Mouse (Mus musculus) midbrain, embryonic 10.5 days (tissue): ENCODE results near the gene Pgm1. TPM values are rescaled to one million over a fixed set of nuclear protein-coding genes. Genes with fewer than 3 reads are reported as not detected.

ENCODE experiments used
- DNase-seq: peaks from one replicate; pipeline ENCODE4 v3.0.0-alpha.2; 2017; ENCODE audit warnings: low spot score
- H3K27ac ChIP-seq: fragments of 300-500 bp; sonication (generic); replicated peaks from 2 replicates; pipeline ENCODE4 v1.5.1; 2016; ENCODE audit warnings: mild to moderate bottlenecking
- H3K27me3 ChIP-seq: fragments of 300-500 bp; sonication (generic); 2 replicates; pipeline ENCODE4 v1.6.1; 2016; ENCODE audit warnings: low read depth, mild to moderate bottlenecking; ENCODE audit not compliant: poor library complexity, severe bottlenecking
- H3K36me3 ChIP-seq: fragments of 300-500 bp; sonication (generic); 2 replicates; pipeline ENCODE4 v1.6.1; 2016; ENCODE audit warnings: mild to moderate bottlenecking, moderate library complexity
- H3K4me1 ChIP-seq: fragments of 300-500 bp; sonication (generic); 2 replicates; pipeline ENCODE4 v1.6.1; 2016
- H3K4me3 ChIP-seq: fragments of 300-500 bp; sonication (generic); 2 replicates; pipeline ENCODE4 v1.5.1; 2016; ENCODE audit warnings: mild to moderate bottlenecking, moderate library complexity
- H3K9me3 ChIP-seq: fragments of 300-500 bp; sonication (generic); replicated peaks from 2 replicates; pipeline ENCODE4 v1.6.1; 2016; ENCODE audit warnings: mild to moderate bottlenecking
- WGBS: fragments of 180-500 bp; shearing (Covaris S2); methylation state at CpG from one replicate; pipeline ENCODE4 v1.1.7; 2016; 5-methylcytosine and 5-hydroxymethylcytosine counted together
- polyA plus RNA-seq: library from polyadenylated mRNA; unstranded; fragments of >200 nt; fragmentation: Nextera tagmentation; extraction: Ambion mirVana; gene quantifications from 2 replicates; pipeline ENCODE4 v1.2.1, GENCODE M21; 2016

Gene Pgm1
- polyA plus RNA-seq, 1 experiment from 2014 or later: 67.7 TPM

- 86% methylated on average over 16 of the region's 16 CpGs for WGBS
- H3K27me3 ChIP-seq: no peaks in the 10 kb centered on the region
- H3K27ac ChIP-seq: no peak overlapping the region
- peaks cover 10% of the 10 kb centered on the region for H3K4me1 ChIP-seq
- no peaks in the 10 kb centered on the region for H3K36me3 ChIP-seq
- no peak overlapping the region for H3K4me3 ChIP-seq
- DNase-seq: no peak
- H3K9me3 ChIP-seq: no peaks in the 10 kb centered on the region
Observed at GRCm38 (mm10) chr4:99939711-99940505, 10.7 kb downstream of the Pgm1 start.

GRCm38 (mm10) chr4:99941655-99942414, 12.6 kb downstream of the Pgm1 start:
- Histone ChIP-seq H3K27me3 (no peaks in the 10 kb centered on the region), H3K4me3 (no peak overlapping the region)

GRCm38 (mm10) chr4:99944606-99945005, 15.4 kb downstream of the Pgm1 start:
- Histone ChIP-seq H3K9me3 (no peaks in the 10 kb centered on the region), H3K36me3 (no peaks in the 10 kb centered on the region), H3K4me3 (no peak overlapping the region), H3K27ac (no peak overlapping the region), H3K4me1 (peaks cover 10% of the 10 kb centered on the region), H3K27me3 (no peaks in the 10 kb centered on the region)
- no peak for DNase-seq
- 88% methylated on average over 2 of the region's 2 CpGs for WGBS

More at GRCm38 (mm10) chr4:99941655-99942414, 12.6 kb downstream of the Pgm1 start:
- no peaks in the 10 kb centered on the region for H3K36me3 ChIP-seq
- 78% methylated on average over 10 of the region's 10 CpGs for WGBS
- no peak for DNase-seq
- H3K4me1 ChIP-seq: peaks cover 10% of the 10 kb centered on the region
- no peaks in the 10 kb centered on the region for H3K9me3 ChIP-seq
- no peak overlapping the region for H3K27ac ChIP-seq

GRCm38 (mm10) chr4:99945011-99945410, 15.8 kb downstream of the Pgm1 start:
- Histone ChIP-seq H3K27me3 (no peaks in the 10 kb centered on the region), H3K9me3 (no peaks in the 10 kb centered on the region), H3K4me3 (no peak overlapping the region), H3K36me3 (no peaks in the 10 kb centered on the region), H3K27ac (no peak overlapping the region), H3K4me1 (peaks cover 10% of the 10 kb centered on the region)
- 94% methylated on average over 7 of the region's 7 CpGs for WGBS
- no peak for DNase-seq

GRCm38 (mm10) chr4:99946516-99946915, 17.3 kb downstream of the Pgm1 start:
- Histone ChIP-seq H3K36me3 (no peaks in the 10 kb centered on the region), H3K4me1 (peaks cover 10% of the 10 kb centered on the region), H3K27me3 (no peaks in the 10 kb centered on the region), H3K27ac (no peak overlapping the region), H3K4me3 (no peak overlapping the region), H3K9me3 (no peaks in the 10 kb centered on the region)
- 86% methylated on average over 2 of the region's 2 CpGs for WGBS
- DNase-seq: no peak

- Histone ChIP-seq H3K9me3 (no peaks in the 10 kb centered on the region), H3K27me3 (no peaks in the 10 kb centered on the region), H3K4me3 (no peak overlapping the region), H3K27ac (no peak overlapping the region), H3K36me3 (no peaks in the 10 kb centered on the region), H3K4me1 (peaks cover 10% of the 10 kb centered on the region)
- DNase-seq: no peak
- 86% methylated on average over 1 of the region's 1 CpGs for WGBS
Observed at GRCm38 (mm10) chr4:99947192-99947591, 18.0 kb downstream of the Pgm1 start.

- Histone ChIP-seq H3K36me3 (no peaks in the 10 kb centered on the region), H3K4me3 (no peak overlapping the region), H3K27ac (no peak overlapping the region), H3K27me3 (no peaks in the 10 kb centered on the region), H3K4me1 (peaks cover 9% of the 10 kb centered on the region), H3K9me3 (no peaks in the 10 kb centered on the region)
- no peak for DNase-seq
- 86% methylated on average over 1 of the region's 1 CpGs for WGBS
Observed at GRCm38 (mm10) chr4:99947896-99948295, 18.7 kb downstream of the Pgm1 start.

GRCm38 (mm10) chr4:99953904-99954303, 24.7 kb downstream of the Pgm1 start:
- Histone ChIP-seq H3K27me3 (no peaks in the 10 kb centered on the region), H3K36me3 (no peaks in the 10 kb centered on the region), H3K4me1 (no peaks in the 10 kb centered on the region), H3K27ac (no peak overlapping the region), H3K4me3 (no peak overlapping the region), H3K9me3 (no peaks in the 10 kb centered on the region)
- no peak for DNase-seq
- WGBS: 88% methylated on average over 2 of the region's 2 CpGs

GRCm38 (mm10) chr4:99955396-99955795, 26.2 kb downstream of the Pgm1 start:
- Histone ChIP-seq H3K27ac (no peak overlapping the region), H3K9me3 (no peaks in the 10 kb centered on the region), H3K4me3 (no peak overlapping the region), H3K27me3 (no peaks in the 10 kb centered on the region), H3K36me3 (no peaks in the 10 kb centered on the region), H3K4me1 (no peaks in the 10 kb centered on the region)
- WGBS: 90% methylated on average over 10 of the region's 10 CpGs
- DNase-seq: no peak

- 97% methylated on average over 4 of the region's 4 CpGs for WGBS
- Histone ChIP-seq H3K27me3 (no peaks in the 10 kb centered on the region), H3K9me3 (no peaks in the 10 kb centered on the region), H3K4me1 (no peaks in the 10 kb centered on the region), H3K27ac (no peak overlapping the region), H3K36me3 (no peaks in the 10 kb centered on the region), H3K4me3 (no peak overlapping the region)
- DNase-seq: no peak
Observed at GRCm38 (mm10) chr4:99957186-99957585, 28.0 kb downstream of the Pgm1 start.

- Histone ChIP-seq H3K4me1 (no peaks in the 10 kb centered on the region), H3K27me3 (no peaks in the 10 kb centered on the region), H3K4me3 (no peak overlapping the region), H3K36me3 (no peaks in the 10 kb centered on the region; the same call in 1 of the 2 replicates), H3K27ac (no peak overlapping the region), H3K9me3 (no peaks in the 10 kb centered on the region)
- WGBS: 83% methylated on average over 7 of the region's 7 CpGs
- DNase-seq: no peak
Observed at GRCm38 (mm10) chr4:99958084-99958815, 29.0 kb downstream of the Pgm1 start.

GRCm38 (mm10) chr4:99959308-99959707, 30.1 kb downstream of the Pgm1 start:
- 89% methylated on average over 3 of the region's 3 CpGs for WGBS
- DNase-seq: no peak
- Histone ChIP-seq H3K4me1 (no peaks in the 10 kb centered on the region), H3K9me3 (no peaks in the 10 kb centered on the region), H3K4me3 (no peak overlapping the region), H3K27ac (no peak overlapping the region), H3K36me3 (peaks cover 10% of the 10 kb centered on the region), H3K27me3 (no peaks in the 10 kb centered on the region)
